Mouse (Mus musculus): ENCODE measurements at regions not wholly inside any gene's neighbourhood (a gene's known extent, or its start where the extent isn't known, plus 50 kb on each side); places are given as distances from the start of the nearest gene placed in this dataset.

DNA sequence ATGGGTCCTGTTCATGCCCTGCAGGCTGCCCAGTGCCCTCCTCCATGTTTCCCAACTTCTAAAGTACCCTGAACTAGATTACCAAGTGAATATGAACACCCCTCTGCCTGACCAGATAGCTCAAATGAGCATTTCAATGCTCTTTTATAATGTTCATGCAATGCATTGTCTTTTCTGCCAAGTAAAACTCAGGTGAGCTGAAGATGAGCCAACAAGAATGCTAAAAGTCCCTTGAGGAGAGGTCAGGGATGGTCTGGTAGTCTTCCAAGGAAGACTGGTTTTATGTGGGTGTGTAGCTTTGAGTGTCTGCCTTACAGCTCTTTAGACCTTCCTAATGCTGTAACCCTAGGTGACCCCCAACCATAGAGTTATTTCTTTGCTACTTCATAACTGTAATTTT is 58.0 kb upstream of the Abca12 start:
- no peak for DNase-seq (ENCODE audit: low read depth, low spot score)

GRCm38 (mm10) chr1:71483149-71483548 is 68.4 kb upstream of the Abca12 start:
- DNase-seq (ENCODE audit: low read depth, low spot score): no peak

GRCm38 (mm10) chr1:71494576-71494975 is 62.4 kb upstream of the Atic start:
- no peak for DNase-seq (ENCODE audit: low read depth, low spot score)

DNA sequence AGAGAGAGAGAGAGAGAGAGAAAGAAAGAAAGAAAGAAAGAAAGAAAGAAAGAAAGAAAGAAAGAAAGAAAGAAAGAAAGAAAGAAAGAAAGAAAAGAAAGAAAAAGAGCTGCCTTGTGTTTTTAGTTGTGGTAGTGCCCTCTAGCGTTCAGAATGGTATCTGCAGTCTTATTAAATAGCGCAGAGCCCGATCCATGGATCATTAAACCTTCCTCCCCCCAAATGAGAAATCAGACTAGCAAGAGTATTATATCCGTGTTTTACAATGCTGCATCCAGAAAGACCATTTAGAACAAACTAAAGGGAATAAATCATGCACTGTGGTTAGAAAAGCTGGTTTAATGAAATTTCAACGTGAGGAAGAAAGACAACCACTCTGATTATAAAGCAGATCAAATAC is 51.1 kb upstream of the Atic start:
- peak; percentile 43 for DNase-seq (ENCODE audit: low read depth, low spot score)

- DNase-seq (ENCODE audit: low read depth, low spot score): no peak
These were observed 50.4 kb upstream of the Atic start for GRCm38 (mm10) chr1:71506534-71506933.
